Mouse (Mus musculus) heart, adult 2 months (tissue): ENCODE data around the gene Slc13a2.

Source experiments
- CTCF ChIP-seq: fragments of 200-600 bp; IDR thresholded peaks from 2 replicates; pipeline ENCODE4 v1.8.1; 2022; ENCODE audit warnings: antibody characterized with exemption, mild to moderate bottlenecking, moderate library complexity
- POLR2A ChIP-seq: fragments of 200-500 bp; IDR thresholded peaks from 2 replicates; pipeline ENCODE4 v1.6.1; 2011; ENCODE audit warnings: mild to moderate bottlenecking, low read depth, low read length, control low read depth; ENCODE audit not compliant: insufficient read depth

- peak; percentile 49 for TF ChIP-seq CTCF
- TF ChIP-seq POLR2A, result no peak
These were observed 13.8 kb upstream of the Slc13a2 start for GRCm38 (mm10) chr11:78435776-78436349.
